Mouse (Mus musculus) megakaryocyte, adult 5-6 weeks (primary cell): ENCODE results near the gene Plcg1. TPM values are rescaled to one million over a fixed set of nuclear protein-coding genes. Genes with fewer than 3 reads are reported as not detected.

ENCODE experiments used
- ATAC-seq: 2 replicates; pipeline ENCODE4 v1.8.0; 2016; ENCODE audit warnings: mild to moderate bottlenecking, inconsistent platforms; ENCODE audit not compliant: poor library complexity, severe bottlenecking
- total RNA-seq, 2 experiments: library from RNA; stranded (forward) in 1 of 2; stranded (reverse) in 1 of 2; fragments of 153-499, 151-499 nt in 1 of 2; fragments of 221-1000, 200-1000 nt in 1 of 2; gene quantifications; 2 replicates each; pipeline versions ENCODE4 v1.2.3 to v1.2.4; 2015 to 2017

The Plcg1 gene
- total RNA-seq, 2 experiments from 2014 or later = 3.3 to 6.9 TPM

- no peak for ATAC-seq
Observed at GRCm38 (mm10) chr2:160768097-160768695, 37.1 kb downstream of the Plcg1 start.

DNA sequence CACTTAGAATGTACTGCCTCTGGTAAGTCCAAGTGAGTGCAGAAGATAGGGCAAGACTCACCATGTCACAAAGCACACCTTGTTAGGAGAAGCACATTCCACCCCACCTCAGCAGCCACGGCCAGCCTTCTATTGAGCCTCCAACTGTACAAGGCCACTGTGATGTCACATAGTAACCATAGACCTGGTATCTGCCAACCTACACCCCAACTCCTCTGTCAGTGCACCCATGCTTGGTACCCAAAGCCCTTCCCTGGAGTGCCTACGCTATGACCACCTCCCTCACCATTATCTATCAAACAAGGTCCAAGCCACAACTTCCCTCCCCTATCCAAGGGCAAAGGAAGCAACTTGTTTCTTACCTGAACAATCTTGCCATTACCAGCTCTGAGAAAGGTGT is 37.9 kb downstream of the Plcg1 start:
- ATAC-seq = no peak

GRCm38 (mm10) chr2:160770409-160770808 is 39.3 kb downstream of the Plcg1 start:
- ATAC-seq = no peak

DNA sequence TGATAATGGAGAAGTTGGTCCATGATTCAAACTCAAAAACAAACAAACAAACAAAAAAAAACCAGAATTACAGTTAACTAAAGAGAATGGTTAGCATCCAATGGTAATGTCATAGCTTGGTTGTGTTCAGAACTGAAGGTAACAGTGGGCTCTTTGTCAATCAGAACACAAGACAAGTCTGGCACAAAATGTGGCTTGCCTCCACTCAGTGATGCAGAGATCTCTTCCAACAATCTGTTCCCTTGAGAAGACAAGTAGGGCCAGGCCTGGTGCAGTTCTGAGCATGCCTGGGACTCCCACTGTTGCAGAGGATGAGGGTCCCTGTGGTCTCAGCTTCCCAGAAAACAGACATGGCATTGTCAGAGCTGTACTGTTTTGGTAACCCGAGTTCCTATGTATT is 39.8 kb downstream of the Plcg1 start:
- ATAC-seq = no peak

- ATAC-seq = no peak
Observed at GRCm38 (mm10) chr2:160771325-160772276, 40.5 kb downstream of the Plcg1 start.

- ATAC-seq = no peak
Observed at GRCm38 (mm10) chr2:160778034-160778433, 46.9 kb downstream of the Plcg1 start.

GRCm38 (mm10) chr2:160780154-160780833 is 49.2 kb downstream of the Plcg1 start:
- peak; percentile 46 for ATAC-seq

DNA sequence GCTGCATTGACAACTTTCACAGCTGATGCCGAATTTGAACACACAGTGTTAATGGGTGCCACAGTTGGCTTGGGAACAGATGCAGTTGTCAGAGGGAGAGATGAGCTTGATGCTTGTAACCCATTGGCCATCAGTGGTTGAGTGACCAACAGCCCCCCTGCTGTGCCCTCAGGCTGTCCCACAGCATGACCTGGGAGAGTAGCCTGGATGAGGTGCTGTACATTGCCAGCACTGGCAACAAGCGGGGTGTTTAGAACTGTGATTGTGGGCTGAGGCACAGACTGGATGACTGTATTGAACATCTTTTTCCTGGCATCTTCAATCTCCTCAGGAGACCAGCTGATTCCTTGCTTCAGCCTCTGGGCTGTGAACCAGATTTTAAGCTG is 49.7 kb downstream of the Plcg1 start:
- ATAC-seq = no peak

DNA sequence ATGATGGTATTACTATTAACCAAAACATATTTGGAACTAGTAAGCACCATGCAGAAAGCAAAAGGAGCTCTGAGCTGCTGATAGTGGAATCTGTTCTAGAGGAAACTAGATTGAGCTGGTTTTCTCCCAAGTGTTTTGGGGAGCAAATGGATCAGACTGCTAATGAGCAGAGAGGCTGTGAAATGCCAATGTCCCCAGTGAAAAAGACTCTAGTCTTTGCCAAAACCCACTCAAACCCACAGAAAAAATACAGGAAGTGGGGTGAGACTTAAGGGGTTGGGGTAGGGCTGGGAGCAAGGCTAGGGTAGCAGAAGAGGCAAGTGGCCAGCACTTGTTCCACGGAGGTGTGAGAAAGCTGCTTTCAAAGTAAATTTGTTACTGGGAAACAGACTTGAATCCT is 55.2 kb downstream of the Plcg1 start:
- ATAC-seq = no peak

GRCm38 (mm10) chr2:160789046-160789445 is 57.9 kb downstream of the Plcg1 start:
- no peak for ATAC-seq

- ATAC-seq = no peak
Observed at GRCm38 (mm10) chr2:160789741-160790140, 58.6 kb downstream of the Plcg1 start.

GRCm38 (mm10) chr2:160793117-160793516 is 62.0 kb downstream of the Plcg1 start:
- ATAC-seq = peak; percentile 35; the same call in 1 of the 2 replicates

DNA sequence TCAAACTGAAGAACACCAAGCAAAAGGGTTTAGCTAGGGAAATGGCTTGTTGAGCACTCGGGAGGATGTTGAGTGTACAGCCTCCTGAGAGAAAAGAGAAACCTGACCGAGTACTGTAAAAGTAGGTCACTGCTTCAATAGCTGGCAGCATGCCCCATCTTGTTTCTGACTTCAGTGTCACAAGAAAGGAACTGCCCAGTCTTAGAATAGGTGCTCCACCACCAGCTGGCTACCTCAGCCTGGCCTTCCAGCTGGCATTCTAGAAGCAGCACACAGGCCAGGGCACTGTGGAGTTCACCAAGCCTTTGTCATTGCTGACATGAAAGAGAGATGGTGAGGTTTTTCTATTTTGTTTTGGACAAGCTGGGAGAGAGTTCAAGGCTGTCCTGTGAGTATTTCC is 65.9 kb downstream of the Plcg1 start:
- ATAC-seq = no peak

GRCm38 (mm10) chr2:160798206-160798605 is 67.1 kb downstream of the Plcg1 start:
- ATAC-seq = no peak

DNA sequence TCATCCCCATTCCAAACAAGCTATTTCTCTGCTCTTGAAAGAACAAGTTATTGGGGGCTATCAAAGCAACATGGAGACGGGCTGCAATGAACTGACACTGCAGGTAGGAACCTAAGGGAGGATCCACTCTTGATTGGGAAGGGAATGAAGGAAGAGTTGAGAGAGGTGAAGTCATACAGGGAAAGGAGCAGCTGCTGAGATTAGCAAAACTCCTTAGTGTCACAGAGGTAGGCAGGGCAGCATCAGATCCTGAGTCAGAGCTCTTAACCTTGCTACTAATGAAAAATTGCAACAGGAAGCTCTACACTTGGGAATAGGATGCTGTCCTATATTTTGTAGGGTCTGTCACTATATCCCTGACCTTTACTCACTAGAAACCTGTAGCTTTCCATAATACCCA is 69.9 kb downstream of the Plcg1 start:
- ATAC-seq = no peak

DNA sequence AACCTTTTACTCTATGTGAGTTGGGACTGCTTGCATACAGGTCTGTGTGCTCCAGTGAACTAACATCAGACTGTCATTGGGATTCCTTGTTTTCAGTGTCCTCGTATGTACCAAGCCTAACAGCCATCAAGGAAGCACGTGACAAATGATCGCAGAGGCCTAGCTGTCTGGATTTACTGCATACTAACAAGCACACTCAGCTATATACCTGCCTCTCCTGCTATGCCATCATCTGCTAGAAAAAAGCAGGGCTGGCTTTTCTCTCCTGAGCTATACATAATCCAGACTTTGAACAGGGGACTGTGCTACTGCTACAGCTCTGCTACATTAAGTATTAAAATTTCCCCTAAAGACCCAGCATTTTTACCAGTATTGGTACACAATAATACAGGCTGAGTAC is 71.2 kb downstream of the Plcg1 start:
- ATAC-seq = no peak

- ATAC-seq = no peak
Observed at GRCm38 (mm10) chr2:160804794-160805527, 73.9 kb downstream of the Plcg1 start.

GRCm38 (mm10) chr2:160806091-160806521 is 75.0 kb downstream of the Plcg1 start:
- ATAC-seq = no peak

DNA sequence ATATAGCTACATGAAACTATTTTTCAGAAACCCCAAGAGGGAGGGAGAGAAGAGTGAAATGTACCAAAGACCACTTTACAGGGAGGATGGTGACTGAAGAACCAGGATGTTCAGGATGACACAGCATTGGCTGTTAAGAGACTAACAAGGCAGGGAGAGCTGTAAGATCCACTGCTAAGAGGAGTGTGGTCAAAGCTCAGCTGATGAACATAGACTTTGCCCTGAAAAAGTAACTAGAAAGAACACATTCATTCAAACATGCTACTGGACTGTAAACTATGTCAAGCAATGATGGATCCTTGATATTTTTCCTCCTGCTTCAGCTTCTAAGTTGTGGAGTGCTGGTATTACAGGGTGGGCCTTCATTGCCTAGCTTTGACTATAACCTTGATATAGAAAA is 79.3 kb downstream of the Plcg1 start:
- no peak for ATAC-seq

- no peak for ATAC-seq
Observed at GRCm38 (mm10) chr2:160810802-160811201, 79.7 kb downstream of the Plcg1 start.
